Mouse (Mus musculus) testis, postnatal 10 days (tissue): ENCODE results near the gene Lcn12.

Source experiments
- DNase-seq: peaks from one replicate; pipeline ENCODE4 v3.0.0; 2021; ENCODE audit warnings: low spot score

Lcn12 gene

DNA sequence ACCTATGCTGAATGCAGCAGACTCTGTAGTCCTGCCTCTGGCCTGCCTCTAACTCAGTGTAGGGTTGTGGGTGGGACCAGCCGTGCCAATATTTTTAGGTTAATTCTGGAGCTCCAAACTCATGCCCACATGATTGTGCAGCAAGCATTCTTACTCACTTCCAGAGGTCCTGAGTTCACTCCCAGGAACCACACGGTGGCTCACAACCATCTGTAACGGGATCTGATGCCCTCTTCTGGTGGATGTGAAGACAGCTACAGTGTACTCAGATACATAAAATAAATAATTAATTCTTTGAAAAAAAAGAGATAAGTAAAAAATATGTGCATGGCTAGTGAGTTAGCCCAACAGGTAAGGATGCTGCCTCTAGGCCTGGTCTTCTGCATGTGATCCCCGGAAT, 2.8 kb upstream of the Lcn12 start:
- no peak for DNase-seq

DNA sequence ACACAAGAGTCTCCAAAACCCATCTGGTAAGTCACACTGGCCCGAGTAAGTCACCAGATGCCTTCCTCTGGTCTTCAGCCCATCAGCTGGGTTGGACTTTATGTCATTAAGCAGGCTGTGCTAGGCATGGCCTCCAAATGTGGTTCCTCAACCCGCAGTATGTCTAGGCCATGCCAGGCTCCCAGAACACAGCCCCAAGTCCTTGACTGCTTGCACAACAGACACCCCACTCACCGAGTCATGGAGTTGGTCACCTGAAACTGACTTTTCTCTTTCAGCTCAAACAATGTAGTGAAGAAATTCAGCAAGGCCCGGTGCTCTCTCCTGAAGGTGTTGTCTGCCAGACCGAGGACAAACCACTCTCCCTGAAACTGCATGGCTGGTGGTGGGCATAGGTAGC, 723 bp downstream of the Lcn12 start:
- DNase-seq, result no peak

DNA sequence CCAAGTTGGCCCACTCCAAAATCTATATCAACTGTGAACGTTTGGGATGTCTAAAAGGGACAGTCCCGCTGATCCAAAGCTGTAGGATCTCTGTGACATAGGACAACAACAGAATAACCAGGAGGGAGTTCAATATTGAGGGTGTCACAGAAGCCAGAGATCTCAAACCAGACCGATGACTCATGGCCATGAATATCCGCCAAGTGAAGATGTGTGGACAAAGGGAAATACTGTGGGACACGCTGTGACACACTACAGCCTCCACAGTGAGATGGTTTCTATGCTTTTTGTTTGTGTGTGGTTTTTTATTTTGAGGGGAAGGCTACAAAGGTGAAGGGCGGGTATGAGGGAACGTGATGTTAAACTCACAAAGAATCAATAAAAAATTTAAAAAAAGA, 5.0 kb downstream of the Lcn12 start:
- no peak for DNase-seq

DNA sequence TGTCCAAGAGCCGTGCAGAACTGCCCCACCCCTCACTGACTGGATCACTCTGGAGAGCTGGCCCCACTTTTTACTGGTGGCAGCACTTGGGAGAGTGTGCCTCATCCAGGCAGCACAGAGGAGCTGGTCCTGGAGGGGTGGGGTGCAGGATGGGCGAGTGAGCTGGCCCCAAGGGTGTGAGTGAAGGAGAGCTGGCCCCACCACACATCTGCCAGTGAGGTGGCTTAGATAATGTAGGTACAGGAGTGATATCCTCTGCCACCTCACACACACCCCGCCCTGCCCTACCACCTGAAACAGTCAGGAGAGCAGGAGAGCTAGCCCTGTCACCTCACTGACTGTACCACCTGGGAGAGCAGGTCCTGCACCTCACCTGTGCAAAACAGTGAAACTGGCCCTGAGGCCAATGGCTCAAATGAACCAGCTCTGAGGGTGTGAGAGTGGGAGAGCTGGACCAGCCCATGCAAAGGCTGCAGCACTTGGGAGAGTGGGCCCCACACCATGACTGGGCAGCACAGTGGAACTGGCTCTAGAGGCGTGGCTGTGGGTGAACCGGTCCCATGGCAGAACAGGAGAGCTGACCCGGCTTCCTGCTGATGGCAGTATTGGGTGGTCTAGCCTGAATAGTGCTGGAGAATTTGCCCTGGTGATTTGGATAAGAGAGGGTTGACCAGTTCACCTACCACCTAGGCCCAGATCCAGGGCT, 5.6 kb downstream of the Lcn12 start:
- no peak for DNase-seq

DNA sequence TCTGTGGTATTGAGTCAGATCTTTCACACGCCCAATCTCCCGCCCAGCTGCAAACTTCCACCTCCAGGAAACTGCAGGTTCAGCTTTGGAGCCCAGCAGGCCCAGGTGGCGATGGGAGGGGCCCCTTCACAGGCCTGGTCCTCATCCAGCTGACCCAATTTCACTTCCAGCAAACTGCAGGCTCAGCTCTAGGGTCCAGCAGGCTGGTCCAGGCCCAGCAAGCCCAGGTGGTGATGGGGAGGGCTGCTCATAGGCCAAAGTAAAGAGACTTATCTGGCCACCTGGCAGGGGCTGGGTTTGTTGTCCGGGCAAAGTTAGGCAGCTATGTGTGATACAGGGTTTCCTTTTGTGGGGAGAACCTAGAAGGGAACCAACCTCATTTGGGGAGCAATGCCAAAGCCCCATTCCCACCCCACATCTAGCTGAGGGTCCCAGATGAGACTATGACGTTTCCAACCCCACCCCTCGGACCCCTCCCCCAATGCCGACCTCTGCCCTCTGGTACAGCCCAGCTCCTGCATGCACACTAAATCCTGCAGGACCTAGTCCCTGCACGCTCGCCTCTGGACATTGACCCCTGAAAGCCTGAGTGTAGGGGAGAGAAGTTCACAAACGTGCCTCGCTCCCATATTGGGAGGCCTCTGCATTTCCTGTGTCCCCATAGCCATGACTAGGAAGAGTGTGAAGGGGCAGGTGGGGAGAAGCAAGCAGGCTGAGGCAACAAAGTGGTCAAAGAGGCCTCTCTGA, 8.6 kb downstream of the Lcn12 start:
- DNase-seq, result no peak

DNA sequence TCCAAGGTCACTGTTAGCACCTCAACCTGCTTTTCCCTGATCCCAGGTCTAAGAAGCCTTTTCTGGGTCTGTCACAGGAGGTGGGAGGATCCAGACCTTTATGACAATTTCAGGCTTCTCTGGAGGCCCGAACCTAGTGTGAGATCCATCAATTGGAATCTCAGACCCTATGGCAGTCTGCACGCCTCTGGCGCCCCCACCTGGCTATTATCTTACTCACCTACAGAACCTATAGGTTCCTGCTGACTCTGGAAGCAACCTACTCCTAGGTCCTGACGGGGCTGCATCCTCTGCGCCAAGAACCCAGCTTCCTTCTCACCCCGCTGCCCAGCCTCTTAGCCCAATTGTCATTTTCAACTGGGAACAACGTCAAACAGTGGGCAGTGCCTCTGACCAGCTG, 10.7 kb downstream of the Lcn12 start:
- no peak for DNase-seq

DNA sequence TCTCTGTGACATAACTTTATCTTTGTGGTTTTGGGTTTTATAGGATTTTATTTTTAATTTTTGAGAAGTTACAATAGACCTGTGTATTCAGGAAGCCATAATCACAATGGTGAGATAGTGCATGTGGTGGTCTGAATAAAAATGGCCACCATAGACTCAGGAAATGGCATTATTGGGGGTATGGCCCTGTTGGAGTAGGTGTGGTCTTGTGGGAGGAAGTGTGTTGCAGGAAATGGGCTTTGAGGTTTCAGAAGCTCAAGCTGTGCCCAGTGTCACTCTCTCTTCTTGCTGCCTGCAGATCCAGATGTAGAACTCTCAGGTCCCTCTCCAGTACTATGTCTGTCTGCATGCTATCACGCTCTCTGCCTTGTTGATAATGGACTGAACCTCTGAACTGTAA, 13.2 kb downstream of the Lcn12 start:
- DNase-seq, result no peak

DNA sequence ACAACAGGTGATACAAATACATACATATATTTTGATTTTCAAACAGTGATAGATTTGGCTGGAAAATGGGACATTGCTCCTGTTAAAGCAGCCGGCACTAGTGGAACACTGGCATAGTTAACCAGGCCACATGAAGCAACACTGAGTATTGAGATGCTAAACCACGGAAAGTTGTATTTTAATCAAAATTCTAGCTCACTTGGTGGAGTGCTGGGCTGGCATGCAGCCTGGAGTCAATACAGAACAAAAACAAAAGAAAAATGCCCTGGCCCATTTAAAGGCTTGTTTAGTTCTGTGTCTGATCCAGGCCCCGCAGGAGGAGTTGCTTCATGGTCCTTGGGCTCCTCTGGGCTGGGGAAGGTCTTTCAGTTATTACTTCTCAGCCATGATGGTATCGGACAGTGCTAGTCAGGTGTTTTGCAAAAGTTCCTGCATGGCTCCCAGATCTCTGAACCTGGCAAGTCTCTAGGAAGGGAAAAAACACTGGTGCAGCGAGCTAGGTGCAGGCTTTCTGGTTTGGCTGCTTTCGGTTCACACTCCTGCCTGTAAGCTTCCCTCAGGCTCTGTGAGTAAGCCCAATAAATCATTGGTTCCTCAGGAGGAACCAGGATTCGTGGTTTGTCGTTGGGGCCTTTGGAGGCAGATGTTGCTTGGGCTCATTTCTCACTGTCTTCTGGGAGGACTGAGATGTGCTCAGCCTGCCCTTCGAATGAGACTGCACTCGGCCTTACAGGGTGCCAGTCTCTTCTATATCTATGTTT, 14.0 kb downstream of the Lcn12 start:
- no peak for DNase-seq

DNA sequence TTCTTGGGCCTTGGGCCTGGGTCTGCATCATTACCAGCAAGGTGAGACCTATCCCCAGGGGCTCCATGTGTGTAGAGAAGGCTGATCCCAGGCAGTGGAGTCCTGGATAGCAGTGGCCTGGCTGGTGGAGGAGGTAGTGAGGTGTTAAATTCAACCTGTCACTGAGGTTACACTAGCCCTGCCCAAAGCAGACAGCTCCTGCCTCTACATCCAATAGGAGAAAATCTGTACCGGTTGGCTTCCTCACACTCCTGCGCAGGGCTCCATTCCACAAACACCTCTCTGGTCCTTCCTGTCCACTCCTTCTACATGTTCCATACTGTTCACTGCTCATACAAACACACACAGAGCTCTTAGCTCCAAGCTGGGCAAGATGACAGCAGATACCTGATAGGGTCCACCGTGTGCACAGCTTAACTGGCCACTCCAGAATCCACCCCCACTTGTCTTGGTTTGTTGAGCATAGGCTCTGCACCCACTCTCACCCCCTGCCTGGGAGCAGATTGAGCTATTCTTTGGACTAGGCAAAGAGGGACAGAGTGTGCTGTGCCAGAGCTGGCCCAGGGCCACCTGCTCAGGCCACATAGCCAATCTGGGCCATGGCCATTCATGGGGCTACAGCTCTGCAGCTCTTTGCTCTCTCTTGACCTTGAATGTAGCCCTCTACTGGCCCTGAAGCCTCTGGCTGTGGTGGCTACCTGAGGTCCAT, 15.6 kb downstream of the Lcn12 start:
- DNase-seq, result peak; percentile 71

DNA sequence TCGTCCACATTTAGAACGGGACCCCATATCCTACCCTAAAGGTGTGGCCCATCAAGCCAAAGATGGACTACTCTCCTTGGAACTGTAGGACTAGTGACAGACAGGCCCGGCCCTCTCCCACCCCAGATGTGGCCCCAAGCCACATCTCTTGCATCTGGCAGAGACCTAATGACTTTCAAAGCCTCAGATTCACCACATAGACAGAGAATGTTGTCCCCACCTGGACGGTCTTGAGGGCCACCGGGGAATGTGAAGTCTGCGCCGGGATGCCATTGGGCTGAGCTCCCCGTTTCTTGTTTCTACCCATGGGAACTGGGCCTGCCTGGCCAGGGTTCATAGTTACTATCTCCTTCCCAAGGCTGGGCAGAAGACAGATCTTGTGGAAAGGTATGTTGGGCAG, 16.2 kb downstream of the Lcn12 start:
- DNase-seq, result no peak

DNA sequence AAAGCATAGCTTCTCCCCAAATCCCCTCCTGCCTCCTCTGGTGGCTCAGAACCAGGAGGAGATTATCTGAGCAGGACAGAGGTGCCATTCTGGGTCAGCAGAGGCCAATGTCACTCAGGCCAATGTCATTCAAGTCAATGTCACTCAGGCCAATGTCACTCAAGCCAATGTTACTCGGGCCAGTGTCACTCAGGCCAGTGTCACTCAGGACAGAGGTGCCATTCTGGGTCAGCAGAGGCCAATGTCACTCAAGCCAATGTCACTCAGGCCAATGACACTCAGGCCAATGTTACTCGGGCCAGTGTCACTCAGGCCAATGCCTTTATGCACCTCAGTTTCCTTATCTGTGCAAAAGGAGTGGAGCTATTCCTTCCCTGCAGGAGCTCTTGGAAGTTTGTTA, 21.2 kb downstream of the Lcn12 start:
- DNase-seq, result no peak

DNA sequence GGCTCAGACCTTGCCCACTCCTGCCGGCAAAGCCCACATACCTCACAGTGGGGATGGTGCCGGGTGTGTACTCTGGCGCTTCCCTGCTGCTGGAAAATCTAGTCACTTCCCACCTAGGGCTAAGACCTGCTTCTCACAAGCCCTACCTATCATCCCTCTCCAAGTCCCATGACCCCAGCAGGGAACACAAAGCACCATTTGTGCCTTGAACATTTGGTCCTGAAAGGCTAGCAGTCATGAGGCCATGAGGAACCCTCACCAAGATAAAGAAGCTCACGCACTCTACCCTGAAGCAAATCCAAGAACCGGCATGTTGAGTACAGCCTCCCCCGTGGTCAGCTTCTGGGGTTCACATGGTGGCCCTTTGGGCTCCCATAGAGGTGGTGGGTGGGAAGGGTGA, 23.7 kb downstream of the Lcn12 start, which contains the start of gene Ptgds:
Ptgds (minus strand) TSS at position 78 of the 400 bp plus-strand sequence.
- no peak for DNase-seq

DNA sequence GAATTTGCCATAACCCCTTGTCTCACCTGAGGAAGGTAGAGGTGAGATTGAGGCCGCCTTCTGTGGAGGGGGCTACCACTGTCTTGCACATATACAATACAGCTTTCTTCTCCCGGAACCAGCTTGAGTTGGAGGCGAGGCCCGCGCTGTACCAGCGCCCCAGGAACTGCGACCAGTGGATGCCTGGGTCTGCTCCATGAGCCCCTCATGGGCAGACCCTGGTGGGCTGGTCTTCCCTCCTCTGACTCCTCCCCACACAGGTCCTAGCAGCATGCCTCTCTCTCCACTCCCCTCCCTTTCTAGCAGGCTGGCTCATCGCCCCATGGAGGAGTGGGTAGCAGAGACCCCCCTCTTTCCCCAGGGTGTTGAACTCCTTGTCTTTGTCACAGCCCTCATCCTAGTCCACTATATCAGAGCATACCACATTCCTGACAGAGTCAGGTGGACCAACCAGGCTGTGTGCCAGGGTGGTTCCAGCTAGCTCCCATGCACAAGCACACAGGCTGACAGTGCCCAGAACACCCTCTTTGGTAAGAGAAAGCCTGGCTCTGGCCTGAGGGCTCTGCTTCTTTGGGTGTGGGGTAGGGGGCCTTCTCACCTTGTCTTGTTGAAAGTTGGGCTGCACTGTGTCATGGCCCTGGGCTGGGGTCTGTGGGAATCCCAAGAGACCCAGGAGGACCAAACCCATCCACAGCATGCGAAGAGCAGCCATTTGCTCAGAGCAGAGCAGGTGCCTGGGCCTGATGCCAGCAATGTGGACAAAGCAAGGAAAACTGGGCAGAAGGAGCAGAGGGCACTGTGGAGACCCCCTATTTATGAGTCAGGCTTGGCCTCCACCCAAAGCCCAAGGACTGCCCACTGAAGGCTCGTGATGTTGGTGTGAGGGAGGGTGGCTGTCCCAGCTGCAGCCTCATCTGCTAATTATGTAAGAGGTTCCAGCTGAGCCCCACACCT, 24.5 kb downstream of the Lcn12 start:
- peak; percentile 70 for DNase-seq

DNA sequence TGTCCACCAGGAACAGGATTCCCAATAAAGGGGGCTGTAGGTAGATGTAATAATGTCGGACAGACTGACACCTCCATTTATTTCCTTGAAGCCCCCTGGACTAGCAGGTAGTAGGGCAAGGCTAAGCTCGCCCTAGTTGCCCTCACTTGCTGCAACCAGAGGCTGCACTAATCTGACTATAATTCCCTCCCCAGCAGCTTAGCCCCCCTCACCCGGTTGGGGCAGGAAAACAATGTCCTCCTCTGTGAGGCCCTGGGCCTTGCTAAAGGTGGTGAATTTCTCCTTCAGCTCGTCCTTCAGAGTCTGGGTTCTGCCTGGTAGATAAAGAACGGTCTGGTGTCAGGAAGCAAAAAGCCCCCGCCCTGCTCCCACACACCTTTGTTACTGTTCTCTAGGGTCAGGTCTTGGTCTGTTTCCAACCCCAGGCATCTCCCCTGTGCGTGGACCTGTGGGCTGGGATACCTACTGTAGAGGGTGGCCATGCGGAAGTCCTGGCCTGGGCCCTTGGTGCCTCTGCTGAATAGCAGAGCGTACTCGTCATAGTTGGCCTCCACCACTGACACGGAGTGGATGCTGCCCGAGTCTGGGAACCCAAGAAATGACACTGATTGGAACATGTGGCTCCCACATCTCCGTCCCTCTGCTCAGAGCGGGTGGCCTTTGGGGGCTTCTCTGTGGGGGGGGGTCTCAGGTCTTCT, 26.0 kb downstream of the Lcn12 start:
- DNase-seq, result peak; percentile 63

DNA sequence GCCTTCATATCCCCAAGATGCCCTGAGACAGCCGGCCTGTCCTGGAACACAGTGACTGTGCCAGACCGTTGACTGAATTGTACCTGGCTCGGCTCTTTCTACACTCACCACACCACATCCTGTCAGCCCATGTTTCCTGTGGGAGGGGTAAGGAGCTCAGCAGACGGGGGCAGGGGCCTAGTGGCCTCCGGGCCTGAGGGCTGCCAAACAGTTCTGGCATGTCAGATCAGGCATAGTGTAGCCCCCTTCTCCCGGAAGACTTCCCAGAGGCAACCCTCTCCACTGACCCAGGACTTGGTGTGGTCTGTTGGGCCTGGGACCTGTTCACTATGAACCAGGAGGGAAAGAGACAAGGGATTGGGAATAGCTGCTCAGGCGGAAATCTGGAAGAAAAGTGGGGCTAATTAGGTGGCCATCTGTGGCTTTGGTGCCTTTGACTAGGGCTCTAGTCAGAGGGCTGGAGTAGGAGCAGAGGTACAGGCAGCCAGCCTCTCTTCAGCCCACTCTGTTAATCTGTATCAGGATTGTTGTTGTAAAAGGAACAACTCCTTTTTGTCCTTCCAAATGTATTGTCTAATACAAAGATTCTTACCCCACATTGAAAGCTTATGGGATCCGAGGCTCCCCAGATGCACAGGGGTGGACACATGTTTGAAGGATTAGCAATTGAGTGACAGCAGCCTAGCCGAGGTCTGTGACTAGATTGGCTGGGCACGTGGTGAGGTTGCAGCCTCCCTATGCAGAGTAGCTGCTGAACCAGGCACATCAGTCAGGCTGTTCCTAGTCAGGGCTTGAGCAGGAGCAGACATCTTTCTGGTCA, 27.7 kb downstream of the Lcn12 start:
- no peak for DNase-seq

DNA sequence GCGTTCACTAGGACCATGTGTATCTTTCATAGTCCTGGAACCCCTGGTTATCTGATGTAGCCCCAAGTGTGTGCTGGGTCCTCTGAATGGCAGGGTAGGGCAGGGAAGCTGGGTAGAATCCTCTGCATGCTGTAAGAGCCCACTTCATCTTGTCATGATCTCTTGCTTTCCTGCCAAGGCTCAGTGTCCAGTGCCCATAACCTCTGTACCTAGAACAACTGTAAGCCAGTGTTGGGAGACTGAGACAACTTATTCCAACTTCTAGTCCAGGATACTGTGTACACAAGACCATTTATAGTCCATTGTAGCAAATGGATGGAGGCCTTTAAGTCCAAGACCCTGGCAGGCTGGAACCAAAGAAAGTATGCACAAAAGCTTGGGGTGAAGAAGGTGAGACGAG, 28.5 kb downstream of the Lcn12 start:
- no peak for DNase-seq

DNA sequence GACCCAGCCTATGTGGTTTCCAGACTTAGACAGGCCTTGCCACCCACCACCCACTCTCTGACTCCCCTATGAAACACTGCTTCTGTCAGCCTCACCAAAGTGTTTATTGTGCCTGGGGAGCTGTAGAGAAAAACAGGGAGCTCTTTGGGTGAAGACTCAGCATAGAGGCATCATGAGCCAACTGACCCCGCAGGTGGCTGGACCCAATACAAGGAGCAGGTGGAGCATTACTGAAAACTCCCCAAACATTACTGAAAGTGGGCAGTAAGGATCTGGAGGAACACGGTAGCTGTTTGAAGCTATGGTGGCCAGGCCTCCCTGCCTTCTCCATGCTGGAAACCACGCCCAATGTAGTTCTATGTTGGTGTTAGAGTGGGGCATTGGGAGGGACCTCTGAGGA, 30.1 kb downstream of the Lcn12 start:
- no peak for DNase-seq

DNA sequence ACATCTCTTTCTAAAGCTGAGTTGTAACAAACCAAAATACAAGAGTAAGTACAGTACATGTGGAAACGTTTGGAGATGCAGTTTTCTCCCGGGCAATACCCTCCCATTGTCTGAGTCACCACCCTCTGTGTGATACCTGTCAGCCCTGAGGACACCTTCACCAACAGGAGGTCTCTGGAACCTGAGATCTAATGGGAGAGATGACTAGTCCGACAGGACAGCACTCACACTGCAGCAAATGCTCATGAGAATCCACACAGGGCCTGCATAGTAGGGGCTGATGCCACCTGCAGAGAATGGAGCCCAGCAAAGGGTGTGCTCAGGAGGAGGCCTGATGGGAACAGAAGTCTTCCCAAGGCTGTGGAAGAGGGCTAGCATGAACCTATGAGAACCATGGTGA, 32.3 kb downstream of the Lcn12 start:
- no peak for DNase-seq

DNA sequence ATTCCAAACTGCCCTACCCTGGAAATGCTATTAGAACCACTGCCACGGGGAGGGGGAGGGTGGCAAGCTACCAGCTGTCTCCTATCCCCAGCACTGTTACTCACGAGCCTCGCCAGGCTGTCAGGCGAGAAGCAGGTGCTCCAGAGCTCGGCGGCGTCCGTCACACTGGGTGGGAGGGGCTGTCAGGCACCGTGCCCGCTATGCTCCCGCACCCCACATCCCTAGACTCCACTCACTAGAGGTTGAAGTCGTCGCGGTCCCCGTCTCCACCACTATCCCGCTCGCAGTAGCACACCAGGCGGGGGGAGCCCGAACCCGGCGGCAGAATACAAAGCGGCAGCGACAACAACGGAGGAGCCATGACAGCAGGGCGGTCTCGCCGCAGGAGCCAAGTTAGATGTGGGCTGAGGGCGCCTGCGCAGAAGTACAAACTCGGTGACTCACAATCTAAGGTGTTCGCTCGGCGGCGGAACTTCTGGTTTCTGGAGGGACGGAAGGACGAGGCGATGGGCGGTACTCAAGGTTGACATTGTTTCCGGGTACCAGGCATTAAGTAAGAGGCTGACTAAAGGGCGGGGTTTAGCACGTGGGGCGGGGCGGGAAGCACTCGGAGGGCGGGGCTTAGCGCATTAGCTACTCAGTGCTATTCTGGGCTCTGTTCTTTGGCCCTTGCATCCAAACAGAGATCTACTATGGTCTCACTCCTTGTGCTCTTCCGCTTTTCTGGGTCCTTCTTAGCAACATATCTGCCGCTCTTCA, 33.0 kb downstream of the Lcn12 start, which contains the start of gene Paxx:
Paxx (minus strand) TSS at position 544 of the 759 bp plus-strand sequence.
- peak; percentile 89 for DNase-seq
